Mouse (Mus musculus) NIH3T3 (cell line): Measurements from ENCODE around the gene Ctf2.

Source experiments
- DNase-seq: peaks from one replicate; pipeline ENCODE4 v3.0.0-alpha.2; 2012; ENCODE audit warnings: low read depth

Gene Ctf2

DNA sequence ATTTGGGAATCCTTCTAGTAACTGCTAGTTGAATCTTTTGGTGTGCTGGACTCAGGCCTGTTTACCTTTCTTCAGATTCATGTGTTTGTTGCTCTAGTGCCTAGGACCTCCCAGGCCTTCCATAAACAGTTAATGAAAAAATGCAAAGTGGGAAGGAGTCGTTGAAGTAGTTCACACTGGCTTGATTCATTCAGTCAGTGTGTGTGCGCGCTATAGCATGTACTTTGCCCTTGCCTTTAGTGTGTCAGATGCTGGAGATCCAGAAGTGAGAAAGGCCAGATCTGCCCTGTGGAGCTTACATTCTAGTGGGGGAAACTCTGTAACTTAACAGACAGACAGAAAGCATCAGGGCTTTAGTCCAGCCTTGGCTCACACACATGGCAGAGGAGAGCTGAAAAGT, 28.5 kb upstream of the Ctf2 start:
- DNase-seq = no peak

DNA sequence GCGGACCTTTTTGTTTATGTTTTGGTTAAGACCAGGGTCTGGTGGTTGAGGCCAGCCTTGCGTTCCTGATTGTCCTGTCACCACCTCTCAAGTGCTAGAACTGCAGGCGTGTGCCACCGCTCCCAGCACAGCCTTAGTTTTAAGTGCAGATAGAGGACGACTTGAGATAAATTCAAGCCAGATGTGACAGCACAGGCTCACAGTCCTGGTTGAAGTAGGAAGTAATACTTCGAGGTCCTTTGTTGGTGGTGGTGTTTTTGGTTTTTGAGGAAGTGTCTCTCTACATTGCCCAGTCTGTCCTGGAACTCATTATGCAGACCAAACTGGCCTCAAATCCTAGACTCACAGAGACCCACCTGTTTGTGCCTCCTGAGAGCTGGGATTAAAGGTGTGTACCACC, 27.8 kb upstream of the Ctf2 start:
- no peak for DNase-seq

DNA sequence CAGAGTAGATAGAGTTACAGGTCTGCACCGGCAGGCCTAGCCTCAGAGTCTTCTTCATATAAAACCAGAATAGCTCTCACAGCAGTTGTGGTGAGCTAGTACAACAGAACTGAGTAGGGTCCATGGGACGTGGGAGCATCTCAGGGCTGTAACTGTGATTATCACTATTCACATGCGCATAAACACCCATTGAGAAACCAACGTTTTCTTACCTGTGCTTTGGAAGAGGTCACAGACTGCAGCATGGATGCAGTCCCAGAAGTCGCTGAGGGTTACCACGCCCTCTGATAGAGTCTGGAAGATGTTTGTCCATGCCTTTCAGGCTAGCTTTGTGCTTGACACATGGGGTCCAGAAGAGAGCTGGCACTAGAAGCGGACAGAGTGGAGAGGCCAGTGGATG, 21.8 kb upstream of the Ctf2 start:
- no peak for DNase-seq

DNA sequence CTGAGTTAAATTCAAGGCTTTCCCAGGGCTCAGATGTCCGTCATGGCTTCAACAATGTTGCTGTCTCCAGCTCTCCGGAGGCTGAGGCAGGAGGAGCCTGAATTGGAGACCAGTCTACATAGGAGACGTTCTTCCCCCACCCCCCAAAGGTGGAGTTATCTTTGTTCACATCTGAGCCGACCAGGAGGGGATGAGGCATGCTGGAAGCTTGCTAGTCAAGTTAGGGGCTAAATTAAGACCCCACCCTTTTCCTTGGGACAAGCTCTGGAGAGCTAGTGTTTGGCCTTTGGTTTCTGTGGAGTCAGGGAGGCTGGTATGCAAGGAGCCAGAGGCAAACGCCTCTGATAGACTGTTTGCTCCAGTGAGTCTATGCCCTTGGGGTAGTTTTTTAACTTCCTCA, 21.2 kb upstream of the Ctf2 start:
- no peak for DNase-seq

DNA sequence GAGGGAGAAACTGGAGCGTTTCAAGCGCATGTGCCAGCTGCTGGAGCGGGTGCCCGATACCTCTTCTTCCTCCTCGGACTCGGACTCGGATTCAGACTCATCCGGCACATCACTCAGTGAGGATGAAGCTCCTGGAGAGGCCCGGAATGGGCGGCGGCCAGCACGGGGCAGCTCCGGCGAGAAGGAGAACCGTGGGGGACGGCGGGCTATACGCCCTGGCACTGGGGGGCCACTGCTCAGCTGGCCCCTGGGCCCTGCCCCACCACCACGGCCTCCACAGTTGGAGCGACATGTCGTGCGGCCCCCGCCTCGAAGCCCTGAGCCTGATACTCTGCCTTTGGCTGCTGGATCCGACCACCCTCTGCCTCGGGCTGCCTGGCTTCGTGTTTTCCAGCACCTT, 20.1 kb upstream of the Ctf2 start:
- no peak for DNase-seq

DNA sequence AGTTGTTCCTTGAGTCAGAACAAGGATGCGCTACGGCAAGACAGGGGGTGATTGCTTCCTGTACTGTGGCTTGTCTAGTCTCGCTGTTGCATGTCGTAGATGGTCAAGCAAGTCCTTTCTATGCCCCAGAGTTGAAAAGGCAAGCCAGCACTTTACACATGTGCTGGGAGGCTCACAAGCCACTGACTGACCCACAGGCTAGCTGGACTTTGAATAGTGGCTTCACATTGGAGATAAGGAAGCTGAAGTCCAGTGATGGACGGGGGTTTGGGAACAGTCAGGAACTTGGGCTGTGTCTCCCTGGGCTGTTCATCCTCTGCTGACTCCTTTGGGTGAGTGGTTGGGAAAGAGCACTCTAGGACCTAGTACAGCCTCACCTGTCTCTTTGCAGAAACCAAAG, 19.7 kb upstream of the Ctf2 start:
- DNase-seq = no peak

DNA sequence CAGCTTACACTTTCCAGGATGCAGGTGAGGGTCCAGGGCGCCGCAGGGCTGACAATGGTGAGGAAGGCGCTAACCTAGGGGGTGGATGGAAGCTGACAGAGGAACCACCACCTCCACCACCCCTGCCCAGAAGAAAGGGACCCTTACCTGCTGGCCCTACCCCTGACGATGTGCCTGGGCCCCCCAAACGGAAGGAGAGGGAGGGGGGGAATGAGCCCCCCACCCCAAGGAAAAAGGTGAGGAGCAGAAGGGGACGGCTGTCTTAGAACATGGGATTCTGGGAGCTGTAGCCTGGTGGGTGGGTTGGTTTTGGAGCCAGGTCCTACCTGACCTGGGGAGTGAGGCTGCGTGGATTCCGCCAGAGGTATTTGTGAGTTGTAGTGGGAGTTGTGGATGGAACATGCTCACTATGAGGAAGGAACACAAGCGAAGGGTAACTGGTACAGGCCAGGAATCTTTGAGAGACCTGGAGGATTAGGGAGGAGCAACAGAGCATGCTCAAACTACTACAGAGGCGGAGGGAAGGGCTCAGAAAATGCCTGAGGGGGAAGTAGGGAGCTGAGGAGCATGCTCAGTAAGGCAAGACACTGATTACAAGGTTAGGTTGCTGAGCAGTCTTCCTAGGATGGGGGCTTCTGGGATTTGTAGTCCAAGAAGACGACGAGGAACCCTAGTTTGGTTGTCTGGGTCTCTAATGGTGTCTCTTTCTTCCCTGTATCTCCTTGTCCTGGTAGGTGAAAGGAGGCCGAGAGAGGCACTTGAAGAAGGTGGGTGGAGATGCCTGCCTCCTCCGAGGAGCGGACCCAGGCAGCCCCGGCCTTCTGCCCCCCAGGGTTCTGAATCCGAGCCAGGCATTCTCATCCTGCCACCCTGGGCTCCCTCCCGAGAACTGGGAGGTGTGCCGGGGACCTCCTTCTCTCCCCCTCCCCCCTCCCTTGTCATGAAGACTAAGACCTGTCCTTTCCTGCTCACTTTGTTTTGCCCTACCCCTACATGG, 18.5 kb upstream of the Ctf2 start:
- DNase-seq = no peak

DNA sequence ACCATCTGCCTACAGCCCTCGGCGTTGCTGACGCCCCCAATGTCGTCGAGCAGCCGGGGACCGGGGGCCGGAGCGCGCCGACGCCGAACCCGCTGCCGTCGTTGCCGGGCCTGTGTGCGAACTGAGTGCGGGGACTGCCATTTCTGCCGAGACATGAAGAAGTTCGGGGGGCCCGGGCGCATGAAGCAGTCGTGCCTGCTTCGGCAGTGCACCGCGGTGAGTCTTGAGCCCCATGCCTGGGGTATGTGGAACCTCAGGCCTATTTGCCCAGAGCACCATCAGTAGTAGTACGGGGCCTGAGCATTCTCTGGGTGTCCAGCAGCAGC, 16.2 kb upstream of the Ctf2 start:
- DNase-seq = no peak

DNA sequence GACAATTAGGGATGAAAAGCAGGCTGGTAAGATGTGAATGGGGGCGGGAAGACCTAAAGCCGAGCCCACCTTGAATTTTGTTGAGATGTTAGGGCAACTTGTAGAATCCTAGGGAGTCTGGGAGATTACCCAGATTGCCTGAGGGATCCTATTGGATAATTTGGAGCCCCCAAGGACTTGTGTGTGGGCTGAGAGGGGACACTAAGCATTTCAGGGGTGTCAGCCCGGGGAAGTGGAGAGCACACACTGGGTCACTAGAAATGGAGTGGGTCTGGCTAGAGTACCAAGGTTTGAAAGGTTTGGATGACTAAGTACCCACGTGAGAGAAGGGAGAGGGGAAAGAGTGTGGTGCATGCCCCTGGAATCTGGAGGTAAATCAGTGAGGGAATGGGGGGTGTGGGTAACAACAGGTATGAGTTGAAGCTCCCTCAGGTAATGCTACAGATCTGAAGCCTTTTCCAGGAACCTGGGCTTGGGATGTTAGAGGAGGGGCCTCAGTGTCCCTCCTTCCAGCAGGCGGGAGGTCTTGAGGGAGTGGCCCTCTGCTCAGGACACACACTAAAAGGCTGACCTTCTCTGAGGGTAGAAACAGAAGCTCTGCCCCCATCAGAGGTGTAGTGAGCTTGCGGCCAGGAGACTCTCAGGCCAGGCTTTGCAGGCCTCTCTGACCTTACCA, 15.7 kb upstream of the Ctf2 start:
- DNase-seq = no peak

DNA sequence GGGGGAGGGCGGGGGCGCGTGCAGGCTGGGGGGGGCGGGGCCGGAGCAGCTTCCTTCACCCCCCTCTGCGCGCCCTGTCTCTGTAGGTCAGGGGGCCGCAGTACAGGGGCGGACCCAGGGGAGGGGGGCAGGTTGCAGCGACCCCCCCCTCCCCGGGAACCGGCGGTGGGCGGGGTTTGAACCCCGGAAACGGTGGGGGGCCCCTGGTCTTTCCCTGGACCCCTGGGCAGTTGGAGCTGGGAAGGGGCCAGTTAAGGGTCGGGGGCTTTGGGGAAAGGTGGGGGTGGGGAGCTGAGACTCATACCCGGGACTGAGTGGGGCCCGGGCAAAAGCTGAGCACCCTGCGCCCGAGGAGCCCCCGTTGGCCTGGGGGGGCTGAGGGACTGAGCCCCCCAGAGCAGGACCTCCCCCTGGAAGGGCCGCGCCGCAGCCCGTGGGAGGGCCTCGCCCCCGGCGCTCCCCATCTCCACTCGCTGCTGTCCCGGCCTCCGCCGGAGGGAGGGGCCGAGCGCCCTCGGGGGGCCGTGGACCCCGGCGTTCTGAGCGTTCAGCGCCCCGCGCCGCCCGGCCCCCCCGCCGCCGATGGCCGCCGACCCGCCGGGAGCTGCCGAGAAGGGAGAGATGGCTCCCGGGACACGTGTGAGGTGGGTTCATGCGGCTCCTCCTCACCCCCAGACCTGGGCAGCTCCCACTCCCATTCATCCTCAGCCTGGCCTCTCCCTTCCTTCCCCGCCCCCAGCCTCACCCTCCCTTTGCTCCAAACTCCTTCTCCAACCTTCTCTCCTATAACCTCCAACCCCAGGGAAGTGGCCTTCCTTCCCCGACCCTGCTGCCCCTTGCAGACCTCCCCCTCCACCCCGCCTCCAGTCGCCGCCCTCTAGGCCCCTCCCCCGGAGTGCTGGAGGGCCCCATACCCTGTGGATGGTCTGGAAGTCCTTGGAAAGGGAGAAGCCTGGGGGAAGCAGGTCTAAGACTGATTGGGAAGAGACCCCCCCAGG, 14.8 kb upstream of the Ctf2 start:
- no peak for DNase-seq

DNA sequence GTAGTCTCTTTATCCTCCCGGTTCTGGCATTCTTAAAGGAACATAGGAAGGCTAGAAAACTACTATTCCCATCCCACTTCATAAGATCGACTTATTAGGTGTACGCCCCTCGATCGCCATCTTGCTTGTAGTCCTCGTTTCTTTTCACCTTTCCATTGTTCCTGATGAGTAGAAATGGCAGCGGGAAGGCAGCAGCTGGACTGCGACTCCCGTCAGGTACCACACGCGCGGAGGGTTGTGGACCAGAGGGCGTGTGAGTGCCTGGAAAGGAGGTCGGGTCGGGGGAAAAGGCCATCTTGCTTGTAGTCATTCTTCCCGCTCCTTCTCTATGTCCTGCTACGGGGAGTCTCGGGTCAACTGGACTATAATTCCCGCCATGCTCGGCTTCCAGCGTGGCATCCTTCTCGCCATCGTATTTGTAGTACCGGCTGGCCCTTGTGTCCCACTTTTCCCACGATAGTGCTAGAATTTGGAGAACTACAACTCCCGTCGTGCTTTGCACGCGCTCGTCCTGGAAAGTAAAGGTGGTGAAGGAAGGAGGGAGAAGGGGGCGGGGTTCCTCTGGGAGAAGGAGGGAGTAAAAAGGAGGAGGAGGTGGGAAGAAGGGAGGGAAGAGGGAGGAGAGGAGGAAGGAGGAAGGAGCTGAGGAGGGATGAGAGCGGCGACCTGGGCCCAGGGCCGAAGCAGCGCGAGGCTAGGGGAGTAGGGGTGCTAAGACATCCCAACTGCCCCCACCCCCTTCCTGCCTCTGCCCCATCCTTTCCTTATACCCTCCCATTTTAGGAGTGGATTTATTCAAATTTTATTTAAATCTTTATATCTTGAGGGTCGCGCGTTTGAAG, 13.9 kb upstream of the Ctf2 start:
- DNase-seq = peak; percentile 97

DNA sequence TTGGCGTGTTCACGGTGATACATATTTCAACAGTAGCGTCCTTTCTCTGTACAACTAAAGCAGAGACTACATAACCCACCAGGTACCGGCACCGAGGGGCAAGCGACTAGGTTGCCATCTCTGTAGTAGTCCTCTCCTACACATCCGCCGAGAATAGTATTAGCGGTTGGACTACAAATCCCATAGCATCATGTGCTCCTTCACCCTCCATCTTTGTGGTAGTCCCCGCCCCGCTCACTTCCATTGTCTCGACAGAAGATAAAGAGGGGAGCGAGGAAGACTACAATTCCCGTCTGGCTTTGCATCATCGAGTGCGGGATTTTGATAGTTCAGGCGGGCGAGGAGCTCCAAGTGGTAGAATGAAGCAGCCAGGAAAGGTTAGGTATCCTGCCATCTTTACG, 13.3 kb upstream of the Ctf2 start:
- peak; percentile 94 for DNase-seq

DNA sequence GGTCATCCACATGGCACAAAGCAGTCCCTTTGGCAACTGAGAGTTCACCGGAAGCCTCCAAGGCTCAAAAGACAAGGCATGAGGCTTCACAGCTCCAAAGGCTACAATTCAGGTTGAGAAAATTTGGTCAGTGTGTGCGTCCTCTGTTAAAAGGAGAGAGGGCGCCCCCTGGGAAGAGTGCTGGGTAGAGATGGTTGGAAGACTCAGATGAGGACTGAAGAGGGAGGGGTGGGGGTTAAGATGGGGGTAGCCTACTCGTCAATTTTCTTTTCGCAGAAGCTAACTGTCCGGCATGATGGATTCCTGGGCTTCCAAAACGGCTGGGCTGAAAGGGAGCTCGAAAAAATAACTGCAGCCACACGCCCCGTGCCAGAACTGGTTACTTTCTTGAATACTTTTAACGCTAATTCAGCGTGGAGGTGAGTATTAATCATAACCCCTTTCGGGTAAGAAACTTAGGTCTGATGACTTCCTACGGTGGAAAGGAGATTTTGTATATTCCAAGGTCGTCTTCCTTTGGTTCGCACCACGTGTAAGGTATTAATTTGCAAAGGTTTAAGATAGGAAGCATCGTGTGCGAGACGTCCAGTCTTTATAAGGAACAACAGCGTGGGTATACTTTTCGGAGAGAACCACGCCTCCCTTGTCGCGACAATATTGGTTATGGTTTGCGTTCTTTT, 12.5 kb upstream of the Ctf2 start, which contains the start of gene Fbxl19:
TSS of gene Fbxl19 (plus strand) at position 178 of the 680 bp plus-strand sequence.
- peak; percentile 87 for DNase-seq

DNA sequence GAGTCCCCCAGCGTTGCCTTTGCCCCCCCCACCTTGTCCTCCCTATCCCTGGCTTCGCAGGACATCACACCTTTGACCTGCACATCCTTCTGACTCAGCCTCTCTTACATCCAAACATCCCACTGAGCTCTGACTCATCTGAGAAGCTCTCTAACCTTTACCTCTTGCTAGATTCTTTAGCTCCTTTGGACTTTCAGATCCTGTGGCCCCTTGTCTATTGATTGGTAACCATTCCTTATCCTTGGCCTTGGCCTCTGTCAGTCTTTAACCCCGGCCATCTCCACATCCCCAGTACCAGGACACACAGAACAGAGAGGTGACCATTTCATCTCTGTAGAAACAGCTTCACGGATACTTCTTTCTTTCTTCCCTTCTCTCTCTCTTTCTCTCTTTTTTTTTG, 1.8 kb downstream of the Ctf2 start:
- DNase-seq = no peak

DNA sequence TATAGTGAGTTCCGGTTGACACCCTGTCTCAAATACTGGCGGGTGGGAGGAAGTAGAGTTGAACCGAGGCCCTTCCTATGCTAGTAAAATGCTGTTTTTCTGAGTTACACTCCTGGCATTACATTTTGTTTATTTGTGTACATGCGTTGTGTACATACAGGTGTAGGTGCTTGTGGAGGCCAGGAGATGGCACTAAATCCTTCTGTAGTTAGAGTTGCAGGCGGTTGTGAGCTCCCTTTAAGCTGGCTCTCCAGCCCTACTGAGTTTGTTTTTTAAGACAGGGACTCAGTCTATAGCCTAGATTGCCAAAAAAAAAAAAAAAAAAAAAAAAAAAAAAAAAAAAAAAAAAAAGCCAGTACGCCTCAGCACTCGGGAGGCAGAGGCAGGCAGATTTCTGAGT, 4.1 kb downstream of the Ctf2 start:
- DNase-seq = peak; percentile 20

DNA sequence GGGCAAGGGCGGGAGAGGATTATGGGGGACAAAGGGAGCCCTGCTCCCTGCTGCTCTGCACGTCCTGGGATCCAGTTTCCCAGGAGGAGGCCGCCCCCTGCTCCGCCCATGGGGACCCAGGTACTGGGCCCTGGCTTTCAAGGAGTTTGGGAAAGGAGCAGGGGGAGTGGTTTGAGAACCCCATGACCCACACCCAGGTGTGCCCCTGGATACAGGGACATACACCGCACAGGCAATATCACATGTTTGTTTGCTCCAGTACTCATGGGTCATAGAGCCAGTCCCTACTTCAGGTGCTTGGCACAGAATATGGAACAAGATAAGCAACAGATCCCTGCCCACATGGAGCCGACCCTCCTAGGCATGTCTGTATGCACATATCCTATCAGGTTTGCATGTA, 6.0 kb downstream of the Ctf2 start:
- no peak for DNase-seq

DNA sequence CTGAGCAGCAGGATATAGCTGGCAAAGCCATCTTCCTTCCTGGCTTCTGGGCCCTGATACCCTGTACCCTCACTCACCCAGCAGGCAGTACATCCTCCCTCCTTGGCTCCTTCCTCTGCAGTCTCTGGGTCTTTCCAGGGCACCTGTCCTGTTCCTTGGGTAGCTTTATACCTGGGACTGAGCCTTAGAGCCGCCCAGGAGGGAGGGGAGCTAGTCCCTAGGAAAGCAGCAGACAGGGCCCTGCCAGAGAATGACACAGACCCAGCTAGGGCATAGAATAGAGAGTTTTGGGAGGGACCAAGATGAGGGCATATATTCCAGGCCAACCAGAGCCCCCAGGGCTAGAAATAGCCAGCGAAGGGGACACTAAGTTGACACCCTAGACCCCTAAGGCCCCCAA, 6.5 kb downstream of the Ctf2 start:
- DNase-seq = no peak

DNA sequence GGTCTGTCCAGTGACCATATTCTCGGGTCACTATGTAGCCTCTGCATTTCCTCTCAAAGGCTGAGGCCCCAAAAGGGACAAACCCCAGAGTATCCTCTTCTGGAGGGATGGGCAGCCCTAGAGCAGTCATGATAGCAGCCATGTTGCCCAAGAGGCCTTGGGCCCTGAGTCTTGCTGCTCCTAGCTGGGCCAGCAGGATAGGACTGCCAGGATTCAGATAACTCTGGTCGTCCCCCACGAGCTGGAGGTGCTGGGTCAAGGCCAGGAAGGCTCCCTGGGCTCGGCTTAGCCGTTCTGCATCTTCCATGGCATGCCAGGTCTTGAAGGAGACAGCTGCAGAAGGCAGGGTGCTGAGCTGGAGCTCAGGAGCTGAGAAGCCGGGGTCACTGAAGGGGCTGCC, 12.7 kb downstream of the Ctf2 start:
- DNase-seq = no peak

DNA sequence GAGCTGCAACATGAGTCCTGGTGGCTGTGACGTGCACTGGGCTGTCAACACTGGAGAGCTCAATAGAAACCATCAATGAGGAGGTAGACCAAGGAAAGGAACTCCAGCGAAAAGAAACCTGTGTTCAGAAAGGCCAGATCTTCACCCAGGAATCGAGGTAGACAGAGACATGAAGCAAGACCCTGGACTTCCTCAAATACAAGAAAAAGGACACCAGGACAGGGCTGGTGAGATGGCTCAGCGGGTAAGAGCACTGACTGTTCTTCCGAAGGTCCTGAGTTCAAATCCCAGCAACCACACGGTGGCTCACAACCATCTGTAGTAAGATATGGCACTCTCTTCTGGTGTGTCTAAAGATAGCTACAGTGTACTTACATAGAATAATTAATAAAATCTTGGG, 13.6 kb downstream of the Ctf2 start:
- no peak for DNase-seq

DNA sequence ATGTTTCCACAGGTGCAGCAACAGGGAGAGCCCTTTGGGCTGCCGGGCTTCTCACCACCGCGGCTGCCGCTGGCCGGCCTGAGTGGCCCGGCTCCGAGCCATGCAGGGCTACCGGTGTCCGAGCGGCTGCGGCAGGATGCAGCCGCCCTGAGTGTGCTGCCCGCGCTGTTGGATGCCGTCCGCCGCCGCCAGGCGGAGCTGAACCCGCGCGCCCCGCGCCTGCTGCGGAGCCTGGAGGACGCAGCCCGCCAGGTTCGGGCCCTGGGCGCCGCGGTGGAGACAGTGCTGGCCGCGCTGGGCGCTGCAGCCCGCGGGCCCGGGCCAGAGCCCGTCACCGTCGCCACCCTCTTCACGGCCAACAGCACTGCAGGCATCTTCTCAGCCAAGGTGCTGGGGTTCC, 15.0 kb downstream of the Ctf2 start:
- DNase-seq = no peak

DNA sequence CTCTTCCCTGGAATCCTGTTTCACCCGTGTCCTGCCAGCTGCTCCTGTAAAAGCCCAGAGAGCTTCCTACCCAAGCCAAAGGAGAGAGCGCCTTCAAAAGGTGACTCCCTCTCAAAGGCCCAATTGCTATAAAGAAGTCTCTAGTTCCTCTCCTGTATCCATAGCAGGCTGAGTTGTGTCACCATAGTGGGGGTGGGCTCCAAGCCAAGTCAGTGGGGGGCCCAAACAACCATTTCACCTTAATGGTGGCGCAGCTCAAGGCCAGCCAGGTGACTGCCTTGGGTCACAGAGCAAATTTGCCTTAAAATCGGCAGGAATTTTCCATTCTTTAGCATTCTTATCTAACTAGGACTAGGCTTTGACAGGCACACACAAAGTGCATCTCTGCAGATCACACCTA, 17.1 kb downstream of the Ctf2 start:
- no peak for DNase-seq
